Mouse (Mus musculus): ENCODE data around the gene Bola3. TPM values are rescaled to one million over a fixed set of nuclear protein-coding genes. Genes with fewer than 3 reads are reported as not detected.

Gene Bola3
- total and polyA plus RNA-seq, 2 experiments from 2014 or later: 11.2 to 71.0 TPM

GRCm38 (mm10) chr6:83312514-83312913, 36.4 kb upstream of the Bola3 start:
- no peak for ATAC-seq
- Histone ChIP-seq H3K4me1 (ENCODE audit: insufficient read depth, low read length) (peaks cover 3% of the 10 kb centered on the region; the same call in 1 of the 2 replicates), H3K4me2 (ENCODE audit: low read depth, low read length) (no peak overlapping the region), H3K9ac (replicated peaks; ENCODE audit: low read length) (no peak overlapping the region), H3K4me3 (ENCODE audit: low read length) (no peak overlapping the region), H3K27ac (no peak overlapping the region), H3K27me3 (ENCODE audit: insufficient read depth, low read length) (no peaks in the 10 kb centered on the region), H3K9me3 (ENCODE audit: low read length) (no peaks in the 10 kb centered on the region), H3K36me3 (ENCODE audit: insufficient read depth, low read length) (peaks cover 8% of the 10 kb centered on the region; the same call in 1 of the 2 replicates)
- 84% methylated on average over 8 of the region's 8 CpGs for WGBS
- TF ChIP-seq CTCF (IDR thresholded peaks at IDR 0.05; ENCODE audit: low read depth): no peak
- no peak for DNase-seq (ENCODE audit: low spot score)

DNA sequence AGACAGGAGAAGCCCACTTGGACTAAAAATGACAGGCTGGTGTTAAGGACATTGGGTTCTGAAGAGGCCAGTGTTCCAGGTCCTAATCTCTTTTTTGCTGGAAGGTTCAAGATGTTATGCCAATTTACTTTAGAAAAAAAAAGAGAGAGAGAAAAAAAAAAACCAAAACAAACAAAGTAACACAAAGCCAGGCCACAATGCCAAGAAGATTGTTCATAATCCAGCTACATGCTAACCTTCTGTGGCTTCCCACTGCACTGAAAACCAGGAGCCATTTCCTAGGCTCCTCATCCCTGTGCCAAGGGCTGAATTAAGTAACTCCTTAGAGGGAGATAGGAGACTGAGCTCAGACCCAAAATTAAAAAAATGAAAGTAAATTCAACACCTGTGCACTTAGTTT, 33.7 kb upstream of the Bola3 start:
- peak overlapping the region; percentile 82; the same call in 1 of the 2 replicates for H3K4me2 ChIP-seq (ENCODE audit: low read depth, low read length)
- DNase-seq (ENCODE audit: low spot score) (no peak), ATAC-seq (no peak)
- H3K36me3 ChIP-seq (ENCODE audit: insufficient read depth, low read length): peaks cover 2% of the 10 kb centered on the region; the same call in 1 of the 2 replicates
- peaks cover 3% of the 10 kb centered on the region; the same call in 1 of the 2 replicates for H3K4me1 ChIP-seq (ENCODE audit: insufficient read depth, low read length)
- H3K9ac ChIP-seq (replicated peaks; ENCODE audit: low read length): no peak overlapping the region
- no peaks in the 10 kb centered on the region for H3K9me3 ChIP-seq (ENCODE audit: low read length)
- H3K27ac ChIP-seq: no peak overlapping the region
- no peak for TF ChIP-seq CTCF (IDR thresholded peaks at IDR 0.05; ENCODE audit: low read depth)
- H3K4me3 ChIP-seq (ENCODE audit: low read length): no peak overlapping the region
- no peaks in the 10 kb centered on the region for H3K27me3 ChIP-seq (ENCODE audit: insufficient read depth, low read length)

DNA sequence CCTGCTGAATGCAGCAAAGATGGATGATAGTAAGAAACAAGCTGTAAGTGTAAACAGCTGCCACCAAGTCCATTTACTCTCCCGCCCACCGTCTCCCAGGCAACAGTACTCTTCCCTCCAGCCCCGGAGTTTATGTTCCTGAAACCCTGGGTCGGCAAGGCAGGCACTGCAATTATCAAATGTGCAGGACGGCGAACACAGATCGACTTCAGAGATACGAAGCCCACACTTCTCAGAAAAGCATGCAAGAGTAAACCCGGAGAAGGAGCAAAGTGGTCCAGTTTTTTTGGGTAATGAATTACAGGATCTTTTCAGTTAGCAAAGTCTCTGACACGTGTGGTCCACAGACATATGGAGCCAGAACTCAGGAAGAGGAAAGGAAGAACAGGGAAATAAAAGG, 32.9 kb upstream of the Bola3 start:
- Histone ChIP-seq H3K4me1 (ENCODE audit: insufficient read depth, low read length) (peaks cover 3% of the 10 kb centered on the region; the same call in 1 of the 2 replicates), H3K36me3 (ENCODE audit: insufficient read depth, low read length) (no peaks in the 10 kb centered on the region; the same call in 1 of the 2 replicates), H3K27me3 (ENCODE audit: insufficient read depth, low read length) (no peaks in the 10 kb centered on the region), H3K9me3 (ENCODE audit: low read length) (no peaks in the 10 kb centered on the region), H3K4me3 (ENCODE audit: low read length) (peak overlapping the region; percentile 89), H3K4me2 (ENCODE audit: low read depth, low read length) (peak overlapping the region; percentile 82), H3K9ac (replicated peaks; ENCODE audit: low read length) (0 out of 2 replicates have a peak overlapping the region, but pooled peaks have one; percentile 10), H3K27ac (no peak overlapping the region)
- ATAC-seq: no peak
- whole genome bisulfite sequencing: 2% methylated on average over 10 of the region's 10 CpGs
- DNase-seq (ENCODE audit: low spot score): peak; percentile 54
- TF ChIP-seq CTCF (IDR thresholded peaks at IDR 0.05; ENCODE audit: low read depth): no peak

GRCm38 (mm10) chr6:83317108-83317741, 31.7 kb upstream of the Bola3 start:
- peak; percentile 87 for TF ChIP-seq CTCF (IDR thresholded peaks at IDR 0.05; ENCODE audit: low read depth)
- Histone ChIP-seq H3K4me3 (ENCODE audit: low read length) (peak overlapping the region; percentile 89), H3K36me3 (ENCODE audit: insufficient read depth, low read length) (no peaks in the 10 kb centered on the region), H3K4me1 (ENCODE audit: insufficient read depth, low read length) (peaks cover 3% of the 10 kb centered on the region; the same call in 1 of the 2 replicates), H3K9me3 (ENCODE audit: low read length) (no peaks in the 10 kb centered on the region), H3K9ac (replicated peaks; ENCODE audit: low read length) (peak overlapping the region; percentile 78), H3K4me2 (ENCODE audit: low read depth, low read length) (peak overlapping the region; percentile 82), H3K27me3 (ENCODE audit: insufficient read depth, low read length) (no peaks in the 10 kb centered on the region), H3K27ac (peak overlapping the region; percentile 80)
- WGBS: 0% methylated on average over 39 of the region's 52 CpGs
- ATAC-seq: peak; percentile 99
- peak; percentile 97 for DNase-seq (ENCODE audit: low spot score)

DNA sequence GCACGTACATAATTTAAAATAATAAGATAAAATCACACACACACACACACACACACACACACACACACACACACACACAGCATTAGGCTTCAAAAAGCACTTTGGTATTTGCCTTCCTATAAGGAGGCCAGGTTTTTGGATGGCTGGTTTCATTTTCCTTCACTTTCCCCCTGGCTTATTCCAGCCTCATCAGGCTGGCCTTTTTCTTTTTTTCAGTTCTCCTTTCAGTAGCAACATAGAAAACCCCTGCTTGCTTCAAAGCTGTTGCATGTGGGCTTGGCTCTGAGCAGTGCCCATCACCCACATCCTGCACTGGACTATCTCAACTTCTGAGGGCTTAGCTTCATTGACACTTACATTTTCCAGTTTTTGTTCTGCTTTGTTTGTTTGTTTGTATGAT, 27.0 kb upstream of the Bola3 start:
- Histone ChIP-seq H3K9me3 (ENCODE audit: low read length) (no peaks in the 10 kb centered on the region), H3K27me3 (ENCODE audit: insufficient read depth, low read length) (no peaks in the 10 kb centered on the region), H3K4me2 (ENCODE audit: low read depth, low read length) (no peak overlapping the region), H3K27ac (no peak overlapping the region), H3K4me3 (ENCODE audit: low read length) (no peak overlapping the region), H3K9ac (replicated peaks; ENCODE audit: low read length) (no peak overlapping the region), H3K36me3 (ENCODE audit: insufficient read depth, low read length) (no peaks in the 10 kb centered on the region), H3K4me1 (ENCODE audit: insufficient read depth, low read length) (0 out of 2 replicates have a peak, but pooled peaks cover 2% of the 10 kb centered on the region)
- DNase-seq (ENCODE audit: low spot score) (no peak), ATAC-seq (no peak)
- TF ChIP-seq CTCF (IDR thresholded peaks at IDR 0.05; ENCODE audit: low read depth): no peak
- WGBS: 67% methylated on average over 1 of the region's 1 CpGs

DNA sequence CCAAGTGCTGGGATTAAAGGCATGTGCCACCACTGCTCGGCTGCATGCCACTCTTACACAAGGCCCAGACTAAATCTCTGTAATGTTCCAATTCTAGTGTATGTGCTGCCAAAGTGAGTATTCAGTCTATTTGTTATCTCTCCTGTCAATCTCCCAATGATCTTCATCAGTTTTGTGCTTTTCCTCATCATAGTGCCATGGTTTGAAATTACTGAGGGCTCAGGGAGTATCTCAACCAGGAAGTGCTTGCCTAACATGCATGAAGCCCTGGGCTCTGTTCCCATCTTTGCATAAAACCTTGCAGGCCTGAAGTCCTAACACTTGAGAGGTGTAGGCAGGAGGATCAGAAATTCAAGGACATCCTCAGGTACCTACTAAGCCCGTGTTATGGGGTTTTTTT, 26.2 kb upstream of the Bola3 start:
- 0 out of 2 replicates have a peak, but pooled peaks cover 4% of the 10 kb centered on the region for H3K4me1 ChIP-seq (ENCODE audit: insufficient read depth, low read length)
- no peak overlapping the region for H3K27ac ChIP-seq
- no peak overlapping the region for H3K4me3 ChIP-seq (ENCODE audit: low read length)
- 54% methylated on average over 2 of the region's 2 CpGs for WGBS
- no peak overlapping the region for H3K9ac ChIP-seq (replicated peaks; ENCODE audit: low read length)
- no peak for TF ChIP-seq CTCF (IDR thresholded peaks at IDR 0.05; ENCODE audit: low read depth)
- DNase-seq (ENCODE audit: low spot score) (no peak), ATAC-seq (no peak)
- no peaks in the 10 kb centered on the region for H3K9me3 ChIP-seq (ENCODE audit: low read length)
- H3K4me2 ChIP-seq (ENCODE audit: low read depth, low read length): no peak overlapping the region
- H3K36me3 ChIP-seq (ENCODE audit: insufficient read depth, low read length): no peaks in the 10 kb centered on the region
- no peaks in the 10 kb centered on the region for H3K27me3 ChIP-seq (ENCODE audit: insufficient read depth, low read length)
